Mouse (Mus musculus): ENCODE results near the gene Rab31. TPM values are rescaled to one million over a fixed set of nuclear protein-coding genes. Genes with fewer than 3 reads are reported as not detected.
A peak's percentile ranks its signal among the peaks of the same experiment; 100 is the strongest.

The Rab31 gene
- total RNA-seq, 1 experiment from 2014 or later = 30.0 TPM

DNA sequence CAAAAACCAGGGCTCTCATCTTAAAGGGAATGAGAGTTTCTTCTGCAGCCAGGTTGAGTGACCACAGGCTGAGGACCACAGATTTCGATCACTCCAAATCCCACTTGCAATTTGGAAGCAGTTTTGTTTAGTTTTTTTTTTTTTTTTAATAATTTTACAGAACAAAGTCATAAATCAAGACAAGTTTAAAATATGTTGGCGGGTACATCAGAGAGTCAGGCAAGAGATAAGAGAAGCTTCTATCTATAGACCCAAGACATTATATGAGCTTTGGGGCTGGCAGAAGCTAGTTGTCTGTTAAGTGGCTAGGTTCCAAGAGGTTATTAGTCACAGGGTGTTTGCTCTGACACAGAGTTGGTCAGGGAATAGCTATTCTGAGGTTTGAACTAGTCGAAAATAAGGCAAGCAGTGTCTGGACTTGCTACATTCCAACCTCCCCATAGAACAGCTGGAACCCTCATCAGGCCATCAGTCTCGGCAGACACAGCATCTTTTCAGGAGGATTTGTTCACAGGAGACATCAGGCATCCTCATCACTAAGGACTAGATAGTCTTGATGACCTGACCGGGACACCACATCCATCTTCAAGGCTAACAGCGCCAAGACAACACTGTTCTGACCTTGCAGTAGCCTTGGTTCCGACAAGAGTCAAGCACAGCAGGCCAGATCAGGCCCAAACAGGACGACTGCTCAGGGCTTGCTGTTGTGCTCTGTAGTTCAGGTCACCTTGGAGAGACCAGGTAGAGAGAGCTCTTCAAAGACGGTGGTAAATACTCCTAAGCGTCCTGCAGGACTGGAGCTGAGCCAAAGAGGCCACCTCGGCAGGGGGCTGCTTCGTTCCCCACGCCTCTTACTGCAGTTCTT is 68.8 kb downstream of the Rab31 start:
- DNase-seq = peak; percentile 47

DNA sequence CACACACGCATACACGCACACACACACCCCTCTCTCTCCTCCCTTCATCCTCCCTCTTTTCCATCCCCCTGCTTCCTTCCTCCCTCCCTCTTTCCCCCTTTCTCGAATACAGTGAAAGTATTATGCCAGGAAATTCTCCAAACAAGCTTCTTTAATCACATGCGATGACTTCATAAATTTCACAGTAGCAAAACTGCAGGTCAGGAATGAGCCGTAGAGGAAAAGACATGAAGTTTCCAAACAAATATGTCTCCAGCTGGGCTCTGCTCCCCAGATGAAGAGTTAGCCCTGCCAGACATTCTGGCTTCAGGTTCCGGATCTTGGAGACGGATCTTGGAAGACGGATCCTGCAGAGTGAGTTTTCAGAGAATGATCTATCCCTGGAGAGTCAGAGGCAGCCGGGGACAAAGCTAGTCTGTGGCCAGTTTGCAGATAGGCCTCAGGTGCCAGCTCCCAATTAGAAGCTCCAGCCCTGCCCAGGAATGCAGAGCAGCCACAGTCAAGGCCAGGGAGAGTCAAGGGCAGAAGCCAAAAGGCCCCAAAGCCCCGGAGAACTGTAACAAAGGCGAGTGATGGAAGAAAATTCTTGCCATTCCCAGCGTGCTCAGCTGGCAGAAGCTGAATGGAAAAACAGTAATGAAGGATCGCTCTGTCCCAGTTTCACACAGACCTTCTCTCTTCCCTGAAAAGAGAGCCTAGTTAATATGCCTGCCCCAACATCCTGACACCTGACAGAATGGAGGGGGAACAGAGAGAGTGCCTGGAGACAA is 70.6 kb downstream of the Rab31 start:
- DNase-seq = peak; percentile 75

DNA sequence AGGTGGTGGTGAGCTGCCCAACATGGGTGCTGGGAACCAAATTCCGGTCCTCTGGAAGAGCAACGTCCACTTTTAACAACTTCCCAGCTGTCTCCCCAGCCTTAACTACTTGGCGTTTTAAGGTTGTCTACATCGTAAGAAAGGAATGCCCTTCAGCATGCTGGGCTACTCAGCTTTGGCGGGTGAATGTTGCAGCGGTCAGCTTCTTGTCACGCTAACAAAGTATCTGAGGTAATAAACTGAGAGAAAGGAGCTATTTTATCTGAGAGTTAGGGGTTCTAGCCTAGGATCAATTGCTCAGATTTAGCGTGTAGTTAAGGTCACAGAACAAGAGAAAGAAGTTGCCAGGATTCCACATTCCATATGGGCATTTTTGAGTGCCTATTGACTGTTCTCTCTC is 71.2 kb downstream of the Rab31 start:
- no peak for DNase-seq

DNA sequence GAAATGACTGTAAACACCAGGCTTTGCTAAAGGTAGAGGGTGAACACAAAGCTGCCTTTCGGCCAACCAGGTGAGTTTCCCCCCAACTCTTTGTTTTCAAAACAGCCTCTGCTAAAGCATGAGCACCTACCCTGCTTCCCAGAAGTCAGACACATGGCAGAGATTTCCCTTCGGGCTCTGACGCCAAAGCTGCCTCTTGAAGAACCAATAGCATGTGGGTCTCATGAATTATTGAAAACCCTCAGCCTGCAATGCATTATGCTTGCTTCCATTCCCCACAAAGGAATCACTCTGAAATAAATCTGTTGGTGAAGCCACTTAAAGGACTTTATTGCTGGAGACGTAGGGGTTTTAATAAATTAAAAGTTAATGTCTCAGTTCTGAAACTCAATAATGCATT is 72.5 kb downstream of the Rab31 start:
- DNase-seq = no peak

DNA sequence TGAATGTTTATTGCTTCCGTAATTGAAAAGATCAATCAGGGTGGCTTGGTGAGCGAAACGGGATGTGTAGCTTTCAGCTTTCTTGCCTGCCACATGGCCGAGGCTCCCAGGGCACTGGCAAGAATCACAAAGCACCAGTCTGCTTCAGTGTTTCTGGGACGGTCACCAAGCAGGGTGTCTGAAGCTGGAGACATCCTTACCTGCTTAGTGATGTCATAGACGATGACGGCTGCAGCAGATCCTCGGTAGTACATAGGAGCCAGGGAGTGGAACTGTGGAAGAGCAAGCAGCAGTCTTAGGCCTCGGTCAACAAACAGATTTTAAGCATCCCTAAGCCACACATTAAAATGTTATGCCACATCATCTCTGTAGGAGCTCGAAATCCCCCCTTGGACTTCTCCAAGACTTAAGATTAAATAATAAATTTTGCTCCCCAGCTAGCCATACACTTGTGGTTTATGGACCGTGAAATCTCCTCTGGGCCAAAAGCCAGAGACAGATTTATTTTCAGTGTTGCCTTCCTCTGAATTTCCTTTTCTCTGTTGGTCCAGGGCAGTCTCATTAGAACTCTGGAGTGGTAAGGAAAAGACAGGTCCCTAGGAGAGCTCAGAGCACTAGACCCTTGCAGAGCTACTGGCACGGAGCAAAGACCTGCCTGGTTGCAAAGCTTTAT is 74.6 kb downstream of the Rab31 start:
- DNase-seq = no peak

DNA sequence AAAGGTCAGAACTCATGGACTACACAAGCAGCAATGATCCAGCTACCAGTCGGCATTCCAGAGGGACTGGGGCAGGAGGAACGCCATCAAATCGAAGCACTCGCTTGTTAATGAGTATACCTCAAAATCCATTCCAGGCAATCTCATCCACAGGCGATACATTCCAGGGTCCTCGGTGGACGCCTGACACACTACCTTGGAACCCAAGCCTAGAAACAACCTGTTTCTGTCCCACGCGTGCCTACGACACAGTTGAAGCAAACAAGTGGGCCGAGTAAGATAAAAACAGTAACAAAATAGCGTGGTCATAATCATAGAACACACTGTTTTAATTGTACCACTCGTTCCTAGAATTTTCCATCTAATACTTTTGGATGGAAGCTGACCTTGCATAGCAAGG is 75.6 kb downstream of the Rab31 start:
- no peak for DNase-seq

DNA sequence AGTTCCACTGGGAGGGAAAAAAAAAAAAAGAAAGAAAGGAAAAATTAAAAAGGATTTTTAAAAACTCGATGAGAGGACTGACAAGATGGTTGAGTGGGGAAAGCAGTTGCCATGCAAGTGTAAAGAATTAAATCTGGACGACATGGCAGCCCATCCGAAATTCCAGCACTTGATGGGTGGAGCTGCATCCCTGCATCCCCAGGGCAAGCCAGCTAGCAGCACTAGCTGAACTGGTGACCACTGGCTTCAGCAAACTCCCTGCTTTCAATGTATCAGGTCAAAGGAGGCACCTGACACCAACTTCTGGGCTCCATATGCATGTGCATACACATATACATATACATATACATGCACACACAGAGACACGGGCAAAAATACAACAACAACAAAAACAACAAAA is 80.3 kb downstream of the Rab31 start:
- DNase-seq = no peak

DNA sequence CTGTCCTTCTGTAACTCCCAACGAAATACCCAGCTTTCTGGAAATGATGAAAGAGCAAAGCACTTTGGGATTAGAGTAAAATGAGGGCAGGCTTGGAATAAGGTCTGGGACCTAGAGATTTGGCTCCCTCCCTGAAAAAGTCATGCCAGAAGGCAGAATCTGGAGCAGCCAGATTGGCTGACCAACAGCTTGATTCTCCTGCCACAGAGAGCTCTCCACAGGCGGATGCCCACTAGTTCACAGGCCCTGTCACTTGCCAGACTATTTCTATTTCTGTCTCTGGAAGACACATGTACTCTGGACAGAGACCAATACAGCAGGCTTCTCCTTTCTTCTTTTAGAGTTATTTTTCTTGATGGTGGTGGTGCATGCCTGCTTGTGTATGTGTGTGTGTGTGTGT is 88.8 kb downstream of the Rab31 start:
- peak; percentile 61 for DNase-seq

DNA sequence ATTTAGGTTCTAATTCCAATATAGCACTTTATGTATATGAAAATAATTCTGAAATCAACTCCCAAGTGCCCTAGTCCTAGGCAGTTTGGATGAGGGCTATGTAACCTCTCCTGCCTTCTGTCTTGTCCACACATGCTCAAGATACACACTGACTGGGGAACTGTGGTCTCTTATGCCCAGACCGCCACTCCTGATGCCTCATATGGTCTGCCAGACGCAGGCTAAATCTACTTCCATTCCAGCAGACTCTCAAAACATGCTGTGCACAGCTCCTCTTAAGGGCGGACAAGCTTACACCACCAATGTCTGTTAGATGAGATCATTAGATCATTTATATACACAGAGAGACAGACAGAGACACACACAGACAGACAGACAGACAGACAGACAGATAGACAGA is 89.2 kb downstream of the Rab31 start:
- no peak for DNase-seq

DNA sequence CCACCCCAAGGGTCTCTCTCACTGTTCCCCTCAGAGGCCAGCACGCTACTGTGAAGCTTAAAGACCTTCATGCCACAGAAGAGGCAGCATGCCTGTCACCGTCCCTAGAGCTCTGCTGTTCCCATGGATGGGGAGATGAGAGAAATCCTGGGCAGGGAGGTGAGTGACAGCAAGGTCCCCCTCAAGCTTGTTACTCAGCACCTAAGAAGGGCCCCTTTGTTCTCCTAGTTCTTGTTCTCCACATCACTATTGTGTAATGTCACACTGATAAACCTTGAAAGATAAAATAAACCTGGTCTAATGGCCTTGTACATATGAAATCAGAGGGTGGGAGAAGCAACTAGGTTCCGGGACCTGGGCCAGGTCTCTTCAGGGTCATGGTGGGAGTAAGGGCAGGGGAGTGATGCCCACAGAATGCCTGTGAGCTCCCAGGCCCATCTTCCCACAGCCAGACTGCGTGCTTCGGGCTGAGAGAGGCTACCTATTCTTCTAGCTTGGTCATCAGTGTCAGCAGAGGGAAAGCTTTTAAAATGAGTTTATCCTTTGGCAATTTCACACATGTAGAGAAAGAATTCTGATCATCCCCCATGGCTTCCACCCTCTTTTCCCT is 90.4 kb downstream of the Rab31 start:
- peak; percentile 41 for DNase-seq

DNA sequence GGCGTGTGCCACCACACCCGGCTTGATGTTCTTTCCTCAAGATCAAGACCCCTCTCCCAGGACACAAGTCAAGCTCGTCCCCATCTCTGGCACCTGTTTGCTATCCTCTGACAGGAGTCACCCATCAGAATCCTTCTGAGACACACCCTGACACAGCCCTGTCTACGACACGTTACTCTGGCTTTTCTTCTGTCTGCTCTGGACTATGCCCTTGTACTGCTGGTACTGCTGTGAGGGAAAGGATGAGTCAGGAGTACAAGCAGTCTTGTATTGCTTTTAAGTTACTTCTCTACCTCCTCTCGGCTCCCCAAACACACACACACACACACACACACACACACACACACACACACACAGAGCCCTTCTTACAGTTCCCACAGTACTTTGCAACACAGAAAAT is 91.0 kb downstream of the Rab31 start:
- no peak for DNase-seq

DNA sequence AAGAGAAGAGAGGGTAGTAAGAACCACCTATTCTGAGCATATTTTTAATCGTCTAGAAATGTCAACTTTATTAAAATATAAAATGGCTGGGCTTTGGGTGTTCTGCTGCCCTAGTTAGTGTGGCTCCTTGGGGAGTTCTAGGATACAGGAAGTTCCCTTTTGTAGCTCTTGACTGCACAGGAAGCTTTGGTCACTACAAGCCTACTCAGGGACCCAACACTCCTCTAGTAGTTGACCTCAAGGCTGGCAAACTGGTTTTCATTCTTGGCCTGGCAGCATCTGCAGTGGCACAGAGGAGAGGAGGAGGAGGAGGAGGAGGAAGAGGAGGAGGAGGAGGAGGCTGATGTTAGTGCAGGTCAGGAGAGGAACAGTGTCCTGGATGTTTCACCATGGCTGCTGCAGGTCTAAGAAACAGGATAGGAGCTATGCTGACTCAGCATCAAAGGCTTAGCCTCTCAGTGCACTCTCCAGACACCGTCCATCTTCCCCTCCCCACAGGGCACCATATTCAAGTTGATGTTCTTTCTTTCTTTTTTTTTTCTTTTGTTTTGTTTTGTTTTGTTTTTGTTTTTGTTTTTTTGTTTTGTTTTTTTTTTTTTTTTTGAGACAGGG is 91.6 kb downstream of the Rab31 start:
- no peak for DNase-seq

DNA sequence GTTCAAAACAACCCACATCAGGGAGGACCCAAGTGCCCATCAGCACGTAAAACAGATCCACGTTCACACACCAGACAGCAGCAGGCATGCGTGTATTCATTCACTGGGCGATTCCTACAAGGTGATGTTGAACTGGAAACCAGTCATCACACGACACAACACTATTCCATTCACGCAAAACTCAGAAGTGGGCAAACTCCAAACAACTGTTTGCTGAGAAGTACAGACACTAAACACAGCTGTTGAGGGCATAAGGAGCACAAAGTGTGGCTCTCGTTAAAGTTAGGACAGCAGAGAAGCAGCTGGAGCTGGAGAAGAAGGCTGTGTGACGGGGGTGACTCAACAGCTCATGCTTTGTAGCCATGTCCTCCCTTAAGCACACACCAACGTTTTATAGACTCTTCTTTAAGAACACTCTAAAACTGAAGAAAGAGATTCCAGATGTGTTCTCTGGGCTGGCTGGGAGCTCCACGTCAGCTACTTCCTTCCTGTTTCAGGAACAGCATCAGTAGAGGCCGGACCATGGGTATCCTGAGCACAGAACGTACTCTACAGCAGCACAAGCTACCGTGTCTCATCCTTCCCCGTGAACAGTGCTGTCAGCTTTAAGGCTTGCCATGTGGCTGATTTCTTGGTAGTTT is 92.6 kb downstream of the Rab31 start:
- peak; percentile 25 for DNase-seq

DNA sequence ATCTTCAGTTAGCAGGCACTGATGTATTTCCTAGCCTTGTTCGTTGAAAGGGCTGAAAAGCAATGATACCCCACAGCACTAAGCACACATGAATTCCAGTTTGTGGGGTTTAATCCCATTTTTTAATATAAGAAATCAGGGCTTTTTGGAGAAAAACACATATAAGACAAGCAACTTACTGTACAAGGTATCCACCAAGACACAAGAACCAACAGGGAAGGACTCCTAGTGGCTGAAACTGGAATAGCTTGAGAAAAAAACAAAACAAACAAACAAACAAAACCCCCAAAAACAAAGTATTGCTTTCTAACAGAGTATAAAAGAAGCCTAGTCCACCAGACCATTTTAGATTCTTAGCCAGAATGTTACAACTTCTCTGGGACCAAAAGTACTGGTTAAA is 94.8 kb downstream of the Rab31 start:
- DNase-seq = no peak

DNA sequence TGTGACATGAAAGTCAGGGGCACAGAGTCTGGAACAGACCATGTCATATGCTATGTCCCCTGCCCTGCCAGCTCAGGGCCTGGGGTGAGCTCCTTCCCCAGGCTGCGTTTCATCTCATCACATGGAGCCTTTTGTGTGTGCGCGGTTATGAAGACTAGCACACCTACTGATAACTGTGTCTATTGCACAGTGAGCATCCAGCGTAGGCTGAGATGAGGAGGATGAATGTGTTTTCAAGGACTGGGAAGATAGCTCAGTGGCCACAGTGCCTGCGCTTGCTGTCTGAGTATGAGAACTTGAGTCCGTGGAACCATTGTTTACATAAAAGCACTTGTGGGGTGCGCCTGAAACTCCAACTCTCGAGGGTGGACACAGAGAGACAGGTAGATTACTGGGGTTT is 96.0 kb downstream of the Rab31 start:
- no peak for DNase-seq

DNA sequence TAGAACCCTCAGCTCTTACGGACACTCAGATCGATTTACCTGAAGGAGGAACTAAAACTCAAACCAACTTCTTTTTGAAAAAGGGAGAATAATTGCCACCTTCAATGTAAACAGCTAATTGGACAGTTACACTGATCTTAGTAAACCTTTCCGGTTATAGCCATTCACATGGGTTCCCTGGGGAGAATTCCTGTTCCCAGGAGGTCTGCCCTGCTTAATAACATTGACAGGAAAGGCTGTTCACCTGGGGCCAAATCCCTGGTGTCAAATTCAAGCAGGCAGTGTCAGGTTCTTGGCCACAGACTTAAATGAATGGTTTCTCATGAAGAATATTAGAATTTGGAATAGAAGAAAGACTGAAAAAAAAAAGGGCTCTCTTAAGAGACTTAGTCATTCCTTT is 96.6 kb downstream of the Rab31 start:
- DNase-seq = no peak

DNA sequence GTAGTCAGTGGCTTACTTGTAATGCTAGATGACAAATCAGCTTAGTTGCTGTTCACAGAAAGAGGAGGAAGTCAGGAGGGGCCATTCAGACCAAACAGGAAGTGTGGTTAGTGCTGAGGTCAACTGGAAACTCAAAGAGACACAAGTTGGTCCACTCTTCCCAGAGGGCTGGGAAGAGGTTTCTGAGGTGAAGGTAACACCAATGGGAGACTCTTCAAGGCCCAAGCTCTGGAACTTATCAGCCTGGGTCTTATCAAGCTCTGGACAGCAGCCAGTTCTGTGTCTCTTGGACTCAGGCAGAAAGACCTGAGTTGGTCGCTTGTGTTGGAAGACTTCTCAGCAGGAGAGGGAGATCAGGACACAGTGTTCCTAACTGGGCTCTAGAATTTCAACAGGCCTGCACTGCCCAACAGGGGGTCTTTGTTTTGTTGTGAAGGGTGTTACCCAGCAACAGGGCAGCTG is 97.8 kb downstream of the Rab31 start:
- no peak for DNase-seq

DNA sequence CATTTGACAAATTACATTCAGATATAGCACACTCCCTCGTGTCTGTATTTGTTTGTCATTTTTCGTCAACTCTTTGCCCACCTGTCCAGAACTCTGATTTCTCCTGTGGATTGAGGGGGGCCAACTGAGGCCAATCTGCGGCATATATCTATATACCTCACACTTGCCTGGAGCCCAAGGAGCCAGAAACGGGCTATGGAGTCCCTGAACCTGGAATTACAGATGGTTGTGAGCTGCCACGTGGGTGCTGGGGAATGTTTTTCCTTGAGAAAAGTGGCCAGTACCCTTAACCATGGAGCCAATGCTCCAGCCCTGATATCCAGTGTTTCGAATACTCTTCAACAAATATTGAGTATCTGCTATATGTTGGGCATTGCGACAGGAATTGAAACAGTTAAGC is 99.6 kb downstream of the Rab31 start:
- DNase-seq = no peak

DNA sequence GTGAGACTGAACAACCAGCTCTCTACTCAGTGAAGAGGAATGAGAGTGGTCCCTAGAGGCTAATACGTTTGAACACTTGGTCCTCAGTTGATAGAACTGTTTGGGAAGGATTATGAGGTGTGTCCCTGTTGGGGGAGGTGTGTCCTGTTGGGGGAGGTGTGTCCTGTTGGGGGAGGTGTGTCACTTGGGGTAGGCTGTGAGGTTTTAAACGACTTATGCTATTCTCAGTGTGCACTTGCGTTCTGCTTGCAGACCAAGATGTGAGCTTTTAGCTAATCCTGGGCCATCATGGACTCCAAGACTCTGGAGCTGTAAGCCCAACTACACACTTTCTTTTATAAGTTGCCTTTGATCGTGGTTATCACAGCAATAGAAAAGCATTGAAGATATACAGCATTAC is 103.5 kb downstream of the Rab31 start:
- DNase-seq = no peak

DNA sequence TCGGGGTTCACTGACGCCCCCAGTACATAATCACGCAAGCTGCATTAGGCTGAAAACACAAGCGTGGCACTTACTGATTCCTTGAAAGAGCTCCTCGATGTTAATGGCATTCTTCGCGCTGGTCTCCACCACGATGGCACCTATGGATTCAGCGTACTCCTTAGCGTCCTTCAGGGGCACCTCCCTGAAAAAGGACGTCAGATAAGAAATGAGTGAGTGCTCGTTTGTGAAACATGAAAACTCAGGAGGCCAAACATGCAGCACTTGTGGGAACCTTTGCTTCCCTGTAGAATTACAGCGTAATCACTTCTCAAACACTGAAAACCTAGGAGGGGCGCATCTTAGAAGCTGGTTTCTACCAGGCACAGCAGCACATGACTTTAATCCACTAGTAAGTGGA is 104.8 kb downstream of the Rab31 start:
- no peak for DNase-seq

DNA sequence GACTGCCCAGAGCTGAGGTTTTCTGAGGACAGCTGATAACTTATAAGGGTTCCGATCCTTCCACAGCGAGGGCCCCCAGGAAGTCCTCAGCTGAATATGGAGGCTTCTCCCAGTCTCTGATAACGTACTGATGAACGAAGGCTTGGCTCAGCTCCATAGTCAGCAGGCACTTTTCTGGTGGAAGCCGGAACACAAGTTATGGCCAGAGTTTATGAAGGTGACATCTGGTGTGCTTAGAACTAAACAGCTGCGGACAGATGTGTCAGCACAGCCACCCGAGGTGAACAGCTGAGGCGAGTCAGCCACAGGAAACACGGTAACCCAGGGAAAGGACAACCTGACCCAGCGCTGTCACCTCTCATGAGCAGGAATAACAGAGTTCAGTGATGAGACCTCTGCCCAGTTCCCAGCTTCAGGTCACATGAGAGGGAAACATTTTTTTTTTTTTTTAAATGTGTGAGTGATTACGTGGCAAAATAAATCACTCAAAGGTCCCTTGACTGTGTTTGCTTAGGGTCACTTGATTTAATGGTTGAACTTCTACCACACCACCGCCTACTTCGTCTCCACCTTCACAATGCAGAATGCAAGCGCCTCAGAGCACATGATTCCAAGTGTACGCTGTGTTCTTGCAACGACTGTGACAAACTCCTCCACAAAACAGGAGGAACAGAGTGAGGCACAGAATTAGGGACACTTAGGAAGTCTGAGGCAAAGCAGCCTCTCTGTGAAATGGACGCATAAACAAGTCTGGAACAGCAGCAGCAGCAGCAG is 106.0 kb downstream of the Rab31 start:
- peak; percentile 26 for DNase-seq

All from adrenal gland, postnatal 14 days (tissue).